11 mouse cellular contexts compared by ENCODE assay signal in genomic region chr2:131478916-131479315, GRCm38 (mm10).
"Had no signal": no experiment of that assay in that cellular context is flagged by ENCODE, and none has a peak within 500 bp of the region (broad histone marks: within the 10 kb centered on the region; RNA-seq: fewer than 3 reads in every experiment).

No protein-coding gene starts in this region.

- H3K27me3 ChIP-seq: limb, embryonic 15.5 days; lung, embryonic 15.5 days; midbrain, embryonic 15.5 days; stomach, embryonic 15.5 days had no signal

- H3K9ac ChIP-seq: limb, embryonic 15.5 days; liver, embryonic 12.5 days; lung, embryonic 15.5 days; midbrain, embryonic 15.5 days; stomach, embryonic 15.5 days had no signal

- DNase-seq: kidney, adult 18-20 months; kidney, postnatal 25 days; thymus, adult 2 months; thymus, postnatal 36 days had no signal

- H3K36me3 ChIP-seq: limb, embryonic 15.5 days; liver, embryonic 12.5 days; lung, embryonic 15.5 days; midbrain, embryonic 10.5 days; midbrain, embryonic 15.5 days; stomach, embryonic 15.5 days had no signal

- H3K4me1 ChIP-seq: liver, embryonic 12.5 days; lung, embryonic 15.5 days; midbrain, embryonic 10.5 days; midbrain, embryonic 15.5 days; stomach, embryonic 15.5 days had no signal

- H3K9me3 ChIP-seq: limb, embryonic 15.5 days; liver, embryonic 12.5 days; lung, embryonic 15.5 days; midbrain, embryonic 10.5 days; stomach, embryonic 15.5 days had no signal

- H3K4me3 ChIP-seq: left cerebral cortex, adult 2 months; limb, embryonic 15.5 days; liver, embryonic 12.5 days; lung, embryonic 15.5 days; midbrain, embryonic 10.5 days; midbrain, embryonic 15.5 days; stomach, embryonic 15.5 days had no signal

- H3K4me2 ChIP-seq: limb, embryonic 15.5 days; liver, embryonic 12.5 days; lung, embryonic 15.5 days; midbrain, embryonic 15.5 days; stomach, embryonic 15.5 days had no signal

- H3K27ac ChIP-seq: left cerebral cortex, adult 2 months; limb, embryonic 15.5 days; liver, embryonic 12.5 days; lung, embryonic 15.5 days; midbrain, embryonic 10.5 days; midbrain, embryonic 15.5 days; stomach, embryonic 15.5 days had no signal

- ATAC-seq: liver, embryonic 12.5 days; midbrain, embryonic 15.5 days had no signal
